Mouse (Mus musculus) NIH3T3 (cell line): ENCODE measurements around the gene Sh3bp5l.
"Not testable (repeated sequence)": the region's sequence is repeated elsewhere in the genome, so short reads cannot be mapped to it uniquely, and the experiment has no call there.

ENCODE experiments used
- DNase-seq: peaks from one replicate; pipeline ENCODE4 v3.0.0-alpha.2; 2012; ENCODE audit warnings: low read depth

Sh3bp5l gene

DNA sequence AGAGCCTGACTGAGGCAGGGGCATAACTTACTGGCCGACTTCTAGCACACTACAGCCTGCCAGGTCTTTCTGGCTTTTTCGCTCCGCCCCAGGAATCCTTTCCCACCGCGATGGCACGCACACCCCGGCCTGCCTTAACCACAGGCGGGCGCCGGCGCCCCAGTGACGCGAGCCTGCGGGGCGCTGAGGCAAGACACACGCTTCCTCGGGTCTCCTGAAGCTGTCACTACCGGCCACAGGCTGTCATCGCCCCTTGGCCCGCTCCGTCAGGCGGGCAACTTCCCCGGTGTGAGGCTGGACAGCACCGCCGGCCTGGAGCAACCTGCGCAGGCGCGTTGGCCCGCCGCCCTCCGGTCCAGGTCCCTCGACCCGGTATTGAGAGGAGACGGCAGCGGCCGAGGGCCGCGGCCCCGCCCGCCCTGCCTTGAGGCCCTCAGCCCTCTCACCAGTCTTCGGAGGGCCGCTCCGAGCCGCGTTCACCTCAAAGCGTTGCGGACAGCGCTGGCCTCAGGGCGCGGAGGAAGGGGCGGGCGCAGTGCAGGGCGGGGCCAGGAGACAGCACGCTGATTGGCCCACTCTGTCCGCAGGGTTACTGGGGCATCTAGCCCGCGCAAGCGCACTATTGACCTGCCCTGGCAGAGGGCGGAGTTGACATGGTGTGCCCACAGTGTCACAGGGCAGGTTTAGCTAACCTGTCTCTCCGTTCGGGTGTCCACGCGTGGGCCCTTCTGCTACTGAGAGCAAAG lies 7.5 kb upstream of the Sh3bp5l start:
- peak; percentile 97 for DNase-seq

- DNase-seq, result peak; percentile 31
These were observed 6.8 kb upstream of the Sh3bp5l start for GRCm38 (mm10) chr11:58323570-58324340.

DNA sequence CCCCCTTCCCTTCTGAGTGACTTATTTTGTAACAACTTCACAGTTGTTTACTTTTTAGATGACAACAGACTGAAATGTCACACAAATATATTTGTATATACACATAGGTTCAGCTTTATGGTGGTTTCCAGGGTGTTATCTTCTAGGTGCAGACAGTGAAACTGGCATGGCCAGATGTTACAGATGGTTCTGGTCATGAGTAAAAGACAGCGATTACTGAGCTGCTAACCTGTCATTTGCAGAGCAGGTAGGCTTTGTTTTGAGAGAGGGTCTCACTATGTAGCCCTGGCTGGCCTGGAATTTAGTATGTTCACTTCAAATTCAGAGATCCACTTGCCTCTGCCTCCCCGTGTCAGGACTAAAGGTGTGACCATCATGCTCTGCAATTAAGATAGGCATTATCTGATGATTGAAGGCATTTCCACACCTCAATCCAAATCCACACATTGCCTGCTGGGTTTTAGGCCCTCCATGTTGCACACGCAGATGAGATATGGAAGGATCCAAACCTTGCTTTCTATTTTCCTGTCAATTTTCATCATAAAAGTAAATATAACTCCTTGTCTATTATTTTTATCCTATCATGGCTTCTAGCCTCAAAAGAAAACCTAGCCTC lies 5.8 kb upstream of the Sh3bp5l start:
- DNase-seq, result no peak

- DNase-seq, result peak; percentile 50
These were observed 3.7 kb upstream of the Sh3bp5l start for GRCm38 (mm10) chr11:58326781-58327180.

DNA sequence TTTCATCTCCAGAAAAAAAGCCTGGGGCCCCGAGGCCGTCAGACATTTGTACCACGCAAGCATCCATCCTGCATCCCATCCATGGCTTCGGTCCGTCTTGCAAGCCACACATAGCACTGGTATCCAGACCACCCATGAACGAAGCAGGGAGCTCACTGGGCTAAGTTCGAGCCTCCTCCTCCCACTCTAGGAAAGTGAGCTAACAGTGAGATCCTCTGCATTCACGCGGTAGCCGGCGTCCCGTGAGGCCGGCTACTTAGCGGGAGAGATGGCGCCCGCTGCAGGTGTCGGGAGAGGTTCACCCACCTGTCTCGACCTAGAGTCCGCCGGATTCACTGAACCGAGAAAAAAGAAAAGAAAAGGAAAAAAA lies 633 bp upstream of the Sh3bp5l start:
- no peak for DNase-seq

GRCm38 (mm10) chr11:58331149-58331495 lies 598 bp downstream of the Sh3bp5l start:
- DNase-seq, result no peak

DNA sequence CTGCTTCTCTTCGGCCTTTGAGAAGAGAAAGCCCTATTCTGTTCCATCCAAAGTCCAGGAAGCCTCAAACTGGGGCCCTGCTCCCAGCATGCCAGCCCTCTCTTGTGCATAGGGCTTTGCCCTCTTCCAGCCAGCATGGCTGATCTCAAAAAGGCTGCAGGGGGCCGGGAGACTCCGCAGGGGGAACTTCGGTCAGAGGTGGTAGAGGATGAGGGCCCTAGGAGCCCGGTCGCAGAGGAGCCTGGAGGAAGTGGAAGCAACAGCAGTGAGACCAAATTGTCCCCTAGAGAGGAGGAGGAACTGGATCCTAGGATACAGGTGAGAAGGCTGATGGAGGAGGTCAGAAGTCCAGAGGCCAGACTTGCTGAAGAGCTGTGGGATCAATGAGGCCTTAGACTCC lies 1.0 kb downstream of the Sh3bp5l start:
- no peak for DNase-seq

- DNase-seq, result peak; percentile 92
These were observed 4.2 kb downstream of the Sh3bp5l start for GRCm38 (mm10) chr11:58334746-58335145.

- DNase-seq, result no peak
These were observed 16.2 kb downstream of the Sh3bp5l start for GRCm38 (mm10) chr11:58346745-58347144.

DNA sequence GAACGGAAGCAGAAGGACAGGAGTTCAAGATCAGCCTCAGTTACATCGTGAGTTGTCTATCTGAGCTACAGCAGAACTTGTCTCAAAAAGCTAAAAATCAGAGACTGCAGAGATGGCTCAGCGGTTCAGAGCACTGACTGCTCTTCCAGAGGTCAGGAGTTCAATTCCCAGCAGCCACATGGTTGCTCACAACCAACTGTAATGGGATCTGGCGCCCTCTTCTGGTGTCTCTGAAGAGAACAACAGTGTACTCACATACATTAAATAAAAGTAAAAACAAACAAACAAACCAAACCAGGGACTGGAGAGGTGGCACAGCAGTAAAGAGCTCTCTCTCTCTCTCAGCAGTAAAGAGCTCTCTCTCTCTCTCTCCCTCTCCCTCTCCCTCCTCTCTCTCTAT lies 20.1 kb downstream of the Sh3bp5l start:
- DNase-seq, result no peak

DNA sequence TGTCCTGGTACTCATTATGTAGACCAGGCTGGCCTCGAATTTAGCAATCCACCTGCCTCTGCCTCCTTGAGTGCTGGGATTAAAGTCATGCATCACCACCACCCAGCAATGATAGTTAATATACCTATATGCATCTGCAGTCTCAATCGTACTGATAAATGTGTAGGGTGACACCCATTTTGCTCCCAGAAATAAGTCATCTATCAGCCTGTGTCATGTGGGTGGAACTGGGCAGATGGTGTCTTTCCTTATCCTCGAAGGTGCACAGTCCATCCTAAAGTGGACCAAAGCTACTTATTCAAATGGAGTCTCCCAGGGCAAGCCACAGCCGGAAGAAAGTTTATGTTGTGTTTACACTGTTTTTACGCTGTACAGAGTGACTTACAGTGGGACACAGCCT lies 20.7 kb downstream of the Sh3bp5l start:
- no peak for DNase-seq

DNA sequence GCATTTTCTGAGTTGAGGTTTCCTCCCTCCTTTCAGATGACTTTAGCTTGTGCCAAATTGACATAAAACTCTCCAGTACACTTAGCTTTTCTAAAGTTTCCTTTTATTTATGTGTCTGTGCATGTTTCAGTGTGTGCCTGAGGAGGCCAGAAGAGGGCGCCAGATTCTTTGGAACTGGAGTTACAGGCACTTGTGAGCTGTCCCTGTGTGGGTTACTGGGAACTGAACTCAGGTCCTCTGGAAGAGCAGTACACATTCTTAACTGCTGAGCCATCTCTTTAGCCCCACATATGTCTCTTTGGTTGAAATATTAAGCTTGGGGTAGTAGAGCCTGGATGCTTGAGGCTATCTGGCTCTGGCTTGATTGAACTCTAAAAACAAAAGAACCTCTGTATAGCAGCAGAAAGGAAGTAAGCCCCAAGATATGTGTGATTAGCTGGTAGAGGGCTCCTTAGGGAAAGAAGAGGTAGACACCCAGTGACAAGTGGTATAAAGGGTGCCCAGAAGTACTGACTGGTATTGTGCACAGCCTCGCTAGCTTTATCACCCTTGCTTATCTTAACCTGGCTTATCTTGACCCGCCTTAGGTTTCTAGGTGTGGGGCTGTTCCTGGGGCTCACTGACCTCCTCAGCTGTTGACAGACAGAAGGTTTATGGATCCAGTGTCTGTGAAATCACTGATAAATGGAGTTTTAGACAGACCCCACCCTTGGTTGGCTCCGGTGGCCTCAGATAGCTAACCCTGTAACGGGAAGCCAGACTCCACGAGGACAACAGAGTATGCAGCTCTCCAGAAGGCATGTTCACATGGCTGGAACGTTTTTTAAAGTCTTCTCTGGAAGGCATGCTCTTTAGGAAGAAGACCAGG lies 22.4 kb downstream of the Sh3bp5l start:
- DNase-seq, result peak; percentile 41

- no peak for DNase-seq
These were observed 23.2 kb downstream of the Sh3bp5l start for GRCm38 (mm10) chr11:58353709-58354108.

GRCm38 (mm10) chr11:58354476-58354875 lies 24.0 kb downstream of the Sh3bp5l start:
- DNase-seq, result no peak

DNA sequence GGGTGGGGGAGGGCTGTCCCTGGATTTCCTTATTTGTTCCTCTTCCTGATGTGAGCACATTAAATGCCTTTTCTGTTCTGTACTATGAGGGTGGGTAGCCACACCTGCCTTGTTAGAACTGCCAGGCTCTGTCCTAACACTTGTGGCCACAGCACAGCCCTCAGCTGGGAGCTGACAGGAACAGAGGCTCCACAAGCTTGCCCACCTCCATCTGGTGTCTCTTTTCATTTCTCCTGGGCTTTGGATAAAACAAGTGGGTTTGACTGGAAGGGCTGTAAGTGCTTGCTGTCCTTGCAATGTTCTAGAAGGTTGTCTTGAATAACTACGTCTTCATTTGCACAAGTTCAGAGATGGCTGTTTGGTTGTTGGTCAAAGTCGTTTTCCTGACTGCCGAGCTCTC lies 24.4 kb downstream of the Sh3bp5l start:
- no peak for DNase-seq

GRCm38 (mm10) chr11:58357042-58357441 lies 26.5 kb downstream of the Sh3bp5l start:
- DNase-seq, result no peak

- no peak for DNase-seq
These were observed 27.5 kb downstream of the Sh3bp5l start for GRCm38 (mm10) chr11:58357844-58358534.

DNA sequence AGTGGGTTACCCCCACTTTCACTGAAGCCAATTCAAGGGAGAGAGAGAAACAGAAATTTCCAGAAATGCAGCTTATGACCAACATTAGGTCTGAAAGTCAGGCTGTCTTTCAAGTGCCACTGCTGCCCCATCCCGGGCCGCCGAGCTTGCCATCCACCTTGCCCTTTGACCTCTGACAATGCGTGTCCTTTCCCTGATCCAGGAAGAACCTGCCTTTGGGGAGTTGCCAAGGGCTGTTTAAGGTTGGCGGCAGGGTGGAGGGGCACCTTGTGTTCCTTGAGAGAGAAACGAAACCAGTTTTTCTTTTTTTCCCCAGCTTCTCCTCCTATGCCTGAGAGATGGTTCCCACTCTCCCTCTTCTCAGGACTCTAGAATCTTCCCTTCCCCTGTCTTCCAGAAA lies 32.0 kb downstream of the Sh3bp5l start:
- DNase-seq, result not testable (repeated sequence)

GRCm38 (mm10) chr11:58364454-58364853 lies 33.9 kb downstream of the Sh3bp5l start:
- DNase-seq, result no peak

- not testable (repeated sequence) for DNase-seq
These were observed 35.7 kb downstream of the Sh3bp5l start for GRCm38 (mm10) chr11:58366191-58366590.

DNA sequence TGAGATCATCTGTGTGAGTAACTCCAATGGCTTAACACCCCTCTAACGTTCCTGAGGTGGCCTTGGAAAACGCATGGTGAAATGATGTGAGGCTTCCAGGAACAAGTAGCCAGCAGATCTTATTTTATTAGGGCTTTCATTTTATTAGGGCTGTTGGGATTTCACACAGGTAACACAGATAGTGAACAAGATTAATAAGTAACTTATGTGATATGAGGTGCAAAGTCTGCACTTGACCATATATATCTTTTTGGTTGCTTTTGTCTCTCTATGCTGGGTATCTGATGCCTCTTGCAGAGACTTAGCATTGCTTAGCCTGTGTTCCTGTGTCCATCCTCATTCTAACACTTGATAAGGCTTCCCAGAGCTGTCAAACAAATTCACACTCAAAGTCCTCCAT lies 46.7 kb downstream of the Sh3bp5l start:
- DNase-seq, result no peak

- DNase-seq, result no peak
These were observed 47.2 kb downstream of the Sh3bp5l start for GRCm38 (mm10) chr11:58377686-58378085.
